Mouse (Mus musculus): ENCODE results near the gene Gm49337. TPM values are rescaled to one million over a fixed set of nuclear protein-coding genes. Genes with fewer than 3 reads are reported as not detected.

The Gm49337 gene
- total RNA-seq, 2 experiments from 2014 or later, result 0.48 TPM; not detected in 1

DNA sequence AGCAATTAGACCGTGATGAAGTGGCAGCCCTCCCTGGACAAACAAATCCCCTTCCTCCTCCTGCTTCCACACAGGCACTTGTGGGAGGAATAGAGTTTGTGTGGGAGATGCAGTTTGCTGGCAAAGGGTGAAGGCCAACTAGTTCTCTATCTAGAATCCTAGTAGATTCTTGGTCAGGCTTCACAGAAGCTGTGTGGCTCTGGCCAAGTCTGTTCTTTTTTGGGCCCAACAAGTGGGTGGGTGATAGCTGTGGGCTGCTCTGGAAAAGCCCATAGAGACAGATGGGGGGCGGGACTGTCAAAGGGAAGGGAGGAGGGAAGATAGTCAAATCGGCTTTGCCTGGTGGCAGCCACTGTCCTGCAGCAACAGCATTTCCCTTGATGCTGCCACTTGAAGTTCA is 12.4 kb upstream of the Gm49337 start:
- ATAC-seq (ENCODE audit: poor library complexity, severe bottlenecking), result no peak

GRCm38 (mm10) chr4:116162142-116162541 is 11.0 kb upstream of the Gm49337 start:
- no peak for ATAC-seq (ENCODE audit: poor library complexity, severe bottlenecking)

- no peak for ATAC-seq (ENCODE audit: poor library complexity, severe bottlenecking)
Measured at GRCm38 (mm10) chr4:116164759-116165554, 8.2 kb upstream of the Gm49337 start.

DNA sequence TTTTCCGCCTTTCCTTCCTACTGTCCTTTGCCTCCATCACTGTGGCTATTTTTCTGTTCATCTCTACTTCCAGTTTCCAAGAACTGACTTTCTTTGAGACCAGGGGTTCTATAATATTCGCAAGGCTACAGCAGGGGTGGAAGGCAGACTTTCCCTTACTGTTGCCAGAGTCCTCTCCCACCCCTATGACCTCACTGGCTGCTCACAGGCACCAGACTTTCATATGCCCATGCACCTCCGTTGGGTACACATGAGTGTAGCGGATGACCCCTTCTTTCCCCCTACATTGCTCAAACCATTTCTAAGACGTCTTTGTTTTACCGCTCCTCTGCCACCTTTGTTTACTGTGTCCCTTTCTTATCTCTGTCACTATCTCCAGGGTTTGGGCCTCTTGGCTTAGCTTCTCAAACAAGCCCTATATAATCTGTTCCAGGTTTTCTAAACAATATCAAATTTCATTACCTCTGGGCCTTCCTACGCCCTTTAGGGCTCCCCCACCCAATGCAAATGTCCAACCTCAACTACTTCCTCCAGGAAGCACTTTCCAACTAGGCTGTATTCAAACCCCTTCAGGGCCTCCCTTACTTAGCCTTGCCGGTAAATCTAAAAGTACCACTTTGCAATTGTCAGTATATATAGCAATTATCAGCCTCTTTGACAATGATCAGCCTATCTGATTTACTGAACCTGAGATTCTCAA is 7.3 kb upstream of the Gm49337 start:
- no peak for ATAC-seq (ENCODE audit: poor library complexity, severe bottlenecking)

DNA sequence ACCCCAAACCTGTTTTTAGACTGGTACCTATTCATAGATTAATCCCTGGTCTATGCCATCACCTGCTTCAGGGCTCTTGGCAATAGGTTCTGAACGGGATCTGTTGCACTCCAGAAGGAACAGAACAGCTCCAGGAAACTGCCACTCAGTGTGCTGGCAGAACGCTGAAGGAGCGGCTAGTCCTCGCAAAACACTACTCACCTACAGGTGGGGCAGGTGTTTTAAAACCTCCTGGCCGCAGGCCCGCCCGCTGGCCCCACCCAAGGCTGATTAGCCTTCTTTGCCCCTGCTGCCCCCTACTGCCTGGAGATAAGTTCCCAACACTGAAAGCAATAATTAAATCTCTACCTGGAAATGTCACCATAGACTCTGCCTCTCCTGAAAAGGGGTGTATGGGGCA is 5.8 kb upstream of the Gm49337 start, which contains the start of gene Tspan1:
Tspan1 (minus strand) TSS at position 198 of the 400 bp plus-strand sequence.
- no peak for ATAC-seq (ENCODE audit: poor library complexity, severe bottlenecking)

- peak; percentile 87 for ATAC-seq (ENCODE audit: poor library complexity, severe bottlenecking)
Measured at GRCm38 (mm10) chr4:116168617-116169352, 4.4 kb upstream of the Gm49337 start.

GRCm38 (mm10) chr4:116169353-116169672 is 3.9 kb upstream of the Gm49337 start:
- no peak for ATAC-seq (ENCODE audit: poor library complexity, severe bottlenecking)

- ATAC-seq (ENCODE audit: poor library complexity, severe bottlenecking), result no peak
Measured at GRCm38 (mm10) chr4:116173752-116174151, 568 bp downstream of the Gm49337 start.

DNA sequence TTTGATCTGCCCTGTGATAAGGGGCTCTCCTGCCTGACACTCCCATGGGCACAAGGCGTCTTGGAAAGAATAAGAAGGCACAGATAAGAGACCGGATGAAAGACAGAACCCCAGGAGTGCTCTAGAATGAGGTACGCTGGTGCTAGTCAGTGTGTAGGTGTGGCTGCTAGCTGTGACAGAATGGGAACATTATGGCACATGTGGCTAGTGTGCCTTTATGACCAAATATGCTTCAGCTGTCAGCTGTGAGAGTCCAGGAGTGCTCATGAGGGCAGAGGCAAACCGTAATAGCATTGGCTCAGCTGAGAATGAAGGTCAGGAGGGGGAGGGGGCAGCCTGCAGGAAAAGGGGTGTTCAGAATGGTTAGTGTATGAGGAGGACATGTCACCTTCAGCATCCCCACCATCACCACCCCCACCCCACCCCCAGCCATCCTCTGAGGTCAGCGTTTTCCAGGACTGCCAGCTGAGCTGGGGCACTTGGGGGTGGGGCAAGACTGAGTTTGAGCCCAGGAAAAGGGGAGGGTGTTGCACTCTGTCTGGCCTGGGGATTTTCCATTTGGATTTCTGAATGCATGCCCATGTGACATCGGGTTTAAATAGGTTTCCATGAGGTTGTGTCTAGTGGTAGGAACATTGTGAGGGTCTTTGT is 1.4 kb downstream of the Gm49337 start:
- no peak for ATAC-seq (ENCODE audit: poor library complexity, severe bottlenecking)

GRCm38 (mm10) chr4:116175136-116175535 is 2.0 kb downstream of the Gm49337 start:
- ATAC-seq (ENCODE audit: poor library complexity, severe bottlenecking), result no peak

GRCm38 (mm10) chr4:116175711-116176542 is 2.7 kb downstream of the Gm49337 start:
- ATAC-seq (ENCODE audit: poor library complexity, severe bottlenecking), result peak; percentile 9; the same call in 1 of the 2 replicates

DNA sequence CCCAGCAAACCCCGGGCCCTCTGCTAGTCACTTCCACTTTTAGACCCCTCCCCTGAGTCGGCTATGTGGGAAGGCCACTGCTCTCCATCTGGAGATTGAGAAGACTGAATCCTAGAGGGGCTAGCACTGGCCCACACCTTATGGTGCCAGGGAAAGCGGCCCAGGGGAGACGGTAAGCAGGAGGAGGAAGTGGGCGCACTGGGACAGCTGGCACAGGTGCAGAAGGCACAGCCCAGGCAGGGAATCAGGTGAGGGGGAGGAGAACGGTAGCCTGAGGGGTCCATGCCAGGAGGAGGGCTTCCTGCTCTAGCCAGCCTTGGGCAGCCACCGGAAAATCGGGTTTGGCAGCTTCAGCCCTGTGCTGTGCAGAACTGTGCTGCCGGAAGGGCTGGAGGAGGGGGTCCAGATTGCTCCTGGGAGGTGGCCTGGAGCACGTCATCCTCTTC is 3.4 kb downstream of the Gm49337 start:
- peak; percentile 53 for ATAC-seq (ENCODE audit: poor library complexity, severe bottlenecking)

GRCm38 (mm10) chr4:116177140-116177539 is 4.0 kb downstream of the Gm49337 start:
- ATAC-seq (ENCODE audit: poor library complexity, severe bottlenecking), result peak; percentile 61

DNA sequence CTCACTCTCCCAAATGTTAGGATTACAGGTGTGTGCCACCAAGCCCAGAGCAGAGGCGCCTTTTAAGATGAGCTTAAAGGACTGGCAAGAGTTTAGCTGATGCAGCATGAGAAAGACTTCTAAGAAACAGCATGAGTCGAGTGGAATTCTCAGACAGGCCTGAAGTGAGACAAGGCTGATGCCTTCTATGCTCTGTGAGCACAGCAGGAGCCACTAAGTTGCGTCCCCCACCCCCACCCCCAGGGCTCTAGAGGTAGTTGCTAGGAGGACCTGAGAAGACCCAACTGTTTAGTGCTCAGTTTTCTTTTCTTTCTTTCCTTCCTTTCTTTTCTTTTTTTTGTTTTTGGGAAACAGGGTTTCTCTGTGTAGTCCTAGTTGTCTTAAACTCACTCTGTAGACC is 8.9 kb downstream of the Gm49337 start:
- no peak for ATAC-seq (ENCODE audit: poor library complexity, severe bottlenecking)

DNA sequence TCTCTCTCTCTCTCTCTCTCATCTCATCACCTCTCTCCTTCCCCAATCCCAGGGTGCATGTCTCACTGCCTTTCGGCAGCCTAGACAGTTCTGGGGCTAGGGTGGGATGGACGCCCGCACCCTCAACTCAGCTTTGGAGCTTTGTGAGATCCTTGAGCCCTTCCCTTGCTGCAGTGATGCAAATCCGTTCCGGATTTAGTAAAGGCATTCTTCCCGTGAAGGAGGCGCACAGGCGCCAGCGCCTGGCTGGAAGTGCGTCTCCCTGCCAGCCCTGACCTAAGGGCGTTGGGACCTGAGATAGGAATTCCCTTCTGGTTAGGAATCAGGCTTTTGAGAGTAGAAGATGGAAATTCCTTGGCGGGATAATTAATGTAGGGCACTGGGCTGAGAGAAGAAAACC is 9.6 kb downstream of the Gm49337 start:
- ATAC-seq (ENCODE audit: poor library complexity, severe bottlenecking), result no peak

DNA sequence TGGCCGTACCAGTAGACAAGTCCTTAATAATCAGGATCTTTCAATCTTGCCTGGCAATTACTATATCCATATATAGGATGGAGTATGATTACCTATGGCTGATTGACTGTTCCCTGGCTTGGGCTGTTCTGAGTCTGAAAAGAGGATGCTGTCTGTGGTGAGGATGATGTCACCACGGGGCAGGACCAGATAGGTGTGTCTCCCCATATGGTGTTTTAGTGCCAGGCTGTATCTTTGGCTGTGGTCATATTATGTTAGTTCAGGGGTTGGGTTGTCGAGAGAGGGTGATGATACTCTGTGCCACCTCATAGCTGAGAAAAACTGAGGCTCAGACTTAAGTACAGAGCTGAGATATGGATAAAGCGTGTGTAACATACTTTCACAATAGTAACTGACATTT is 11.9 kb downstream of the Gm49337 start:
- peak; percentile 64 for ATAC-seq (ENCODE audit: poor library complexity, severe bottlenecking)

DNA sequence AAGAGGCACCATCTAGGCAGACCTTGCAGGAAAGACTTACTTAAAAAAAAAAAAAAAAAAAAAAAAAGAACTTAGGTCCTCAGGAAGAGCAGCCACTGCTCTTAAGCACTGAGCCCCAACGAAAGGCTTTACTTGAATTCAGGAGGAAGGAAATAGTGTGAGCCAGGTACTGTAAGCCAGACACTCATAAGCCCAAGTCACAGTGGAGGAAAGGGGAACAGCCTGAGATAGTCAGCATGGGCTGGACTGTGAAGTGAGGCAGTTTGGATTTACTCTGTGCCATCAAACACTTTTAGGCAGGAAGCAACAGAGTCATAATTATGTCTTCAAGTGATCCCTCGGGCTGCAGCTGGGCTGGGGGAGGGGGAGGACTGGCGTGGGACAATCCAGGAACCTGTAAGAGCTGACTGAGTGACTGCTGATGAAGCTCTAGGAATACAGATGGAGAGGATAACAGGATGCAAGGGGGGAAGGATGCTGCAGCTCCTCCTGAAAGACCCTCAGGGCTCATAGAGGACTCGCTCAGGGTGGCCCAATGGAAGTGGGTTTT is 19.2 kb downstream of the Gm49337 start:
- ATAC-seq (ENCODE audit: poor library complexity, severe bottlenecking), result no peak

DNA sequence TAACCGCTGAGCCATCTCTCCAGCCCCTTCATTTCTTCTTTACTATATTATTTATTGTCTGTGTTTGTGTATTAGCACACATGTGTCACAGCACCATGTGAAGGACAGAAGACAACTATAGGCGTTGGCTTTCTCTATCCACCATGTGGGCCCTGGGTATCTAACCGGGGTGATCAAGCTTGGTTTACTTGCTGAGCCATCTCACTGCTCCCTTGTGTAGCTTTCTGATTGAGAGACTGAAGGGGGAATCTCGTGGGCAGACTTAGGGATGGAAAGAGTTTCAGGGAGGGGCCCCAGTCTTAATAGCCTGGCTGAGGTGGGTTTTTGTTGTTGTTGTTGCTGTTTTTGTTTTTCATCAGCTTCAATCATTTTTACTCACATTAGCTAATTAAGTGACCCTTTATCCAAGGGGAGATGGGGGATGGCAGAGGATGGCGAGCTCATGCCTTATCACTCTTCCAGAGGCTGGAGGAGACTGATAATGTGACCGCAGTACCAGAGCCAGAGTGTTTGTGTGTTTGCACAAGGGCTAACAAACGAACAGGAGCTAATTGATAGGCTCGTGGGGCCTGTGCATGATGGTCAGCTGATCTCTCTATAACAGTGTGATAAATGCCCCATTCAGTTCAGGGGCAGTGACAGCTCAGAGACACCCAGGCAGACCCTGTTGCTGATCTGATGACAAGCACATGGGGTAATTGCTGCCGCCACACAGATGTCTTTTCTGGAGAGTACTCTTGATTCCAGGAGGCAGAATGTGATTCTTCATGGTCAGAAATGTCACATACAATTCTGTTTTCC is 20.6 kb downstream of the Gm49337 start:
- ATAC-seq (ENCODE audit: poor library complexity, severe bottlenecking), result peak; percentile 24; the same call in 1 of the 2 replicates

GRCm38 (mm10) chr4:116198422-116198821 is 25.2 kb downstream of the Gm49337 start:
- no peak for ATAC-seq (ENCODE audit: poor library complexity, severe bottlenecking)
